Mouse (Mus musculus): ENCODE measurements around the gene Stat1.

Gene Stat1

DNA sequence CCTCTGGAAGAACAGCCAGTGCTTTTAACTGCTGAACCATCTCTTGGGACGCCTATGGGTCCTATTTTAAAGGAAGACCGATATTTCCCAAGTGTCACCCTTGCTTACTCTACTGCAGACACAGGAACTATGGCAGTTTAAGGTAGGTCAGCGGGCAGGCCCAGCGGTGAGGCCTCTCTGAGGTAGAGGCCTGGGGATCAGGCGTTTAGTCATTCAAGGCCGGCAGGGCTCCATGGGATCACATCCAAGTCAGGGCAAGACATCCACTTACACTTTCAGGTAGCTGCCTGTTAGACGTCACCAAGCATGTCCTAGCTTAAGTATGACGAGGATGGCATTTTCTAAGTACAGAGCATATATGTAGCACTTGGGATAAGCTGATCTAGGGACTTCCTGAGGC lies 41.9 kb downstream of the Stat1 start:
- DNase-seq (ENCODE audit: low read depth, low spot score), result no peak

DNA sequence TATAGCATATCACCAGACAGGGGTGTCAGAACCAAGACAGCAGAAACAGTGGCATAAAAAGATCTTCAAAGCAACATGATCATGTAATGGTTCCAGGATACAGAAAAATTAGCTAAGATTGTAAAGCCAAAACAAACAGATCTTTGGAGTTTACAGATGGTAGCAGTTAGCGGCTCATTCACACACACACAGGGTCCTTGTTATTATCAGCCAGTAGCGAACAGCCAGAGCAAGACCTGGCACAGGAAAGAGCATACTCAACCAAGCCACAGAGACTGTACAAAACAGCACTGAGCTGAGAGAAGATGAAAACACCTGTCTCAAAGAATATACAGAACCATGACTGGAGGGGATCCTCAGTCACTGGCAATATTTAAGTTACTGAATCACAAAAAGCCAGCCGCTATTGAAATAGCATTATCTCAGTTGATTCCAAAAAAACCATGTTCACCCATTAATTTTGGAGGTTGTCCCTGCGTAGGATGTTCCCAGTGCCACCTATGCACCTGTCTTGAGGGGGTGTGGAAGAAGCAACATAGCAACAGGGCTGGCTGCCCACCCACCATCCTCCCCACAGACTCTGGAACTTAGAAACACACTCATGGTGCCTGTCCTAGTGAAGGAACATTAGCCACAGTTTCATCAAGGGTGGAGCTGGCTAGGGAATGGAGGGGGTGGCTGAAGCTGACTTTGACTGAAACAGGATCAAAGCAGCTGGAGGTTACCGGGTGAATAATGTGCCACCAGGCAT lies 44.6 kb downstream of the Stat1 start:
- DNase-seq (ENCODE audit: low read depth, low spot score), result no peak

DNA sequence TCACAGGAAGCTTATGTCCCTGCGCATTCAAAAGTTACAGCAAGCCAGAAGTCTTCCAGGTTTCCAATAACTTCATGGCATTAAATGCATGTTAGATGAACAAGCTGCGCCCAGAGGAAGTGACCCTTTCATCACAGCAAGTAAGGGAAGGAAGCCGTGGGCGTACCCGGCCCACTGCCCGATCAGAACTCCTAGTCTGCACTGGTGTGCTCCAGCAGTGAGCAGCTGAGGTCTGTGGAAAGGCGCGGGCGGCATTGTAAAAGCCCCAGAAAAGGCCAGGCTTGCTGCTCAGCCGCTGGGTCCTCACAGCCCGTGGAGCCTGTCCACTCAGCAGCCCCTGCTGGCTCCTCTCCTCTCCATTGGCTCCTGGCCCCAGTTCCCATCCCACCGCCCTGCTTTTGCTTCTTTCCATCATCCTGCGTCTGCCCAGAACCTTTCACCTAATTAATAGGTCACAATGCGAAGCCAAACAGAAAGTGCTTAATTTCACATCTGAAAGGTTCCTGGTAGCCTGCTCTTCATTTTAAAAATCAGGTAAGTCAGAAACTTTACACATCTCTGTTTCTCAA lies 47.5 kb downstream of the Stat1 start:
- no peak for DNase-seq (ENCODE audit: low read depth, low spot score)

DNA sequence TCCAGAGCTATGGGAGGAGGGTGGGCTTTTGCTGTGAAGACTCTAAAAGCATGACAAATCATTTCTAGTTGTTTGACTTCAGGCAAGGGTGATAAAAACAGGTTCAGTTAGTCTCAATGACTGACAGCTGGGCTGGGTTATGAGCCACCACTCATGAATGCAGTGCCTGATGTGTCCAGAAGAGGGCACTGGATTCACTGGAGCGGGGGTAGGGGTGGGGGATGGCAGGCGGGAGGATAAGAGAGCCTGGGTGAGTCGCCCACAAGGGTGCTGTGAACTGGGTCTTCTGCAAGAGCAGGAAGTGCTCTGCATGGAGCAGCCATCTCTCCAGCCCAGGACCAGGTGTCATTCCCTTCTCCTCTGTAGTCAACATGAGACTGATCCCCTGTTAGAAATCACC lies 50.8 kb downstream of the Stat1 start:
- DNase-seq (ENCODE audit: low read depth, low spot score), result peak; percentile 60

DNA sequence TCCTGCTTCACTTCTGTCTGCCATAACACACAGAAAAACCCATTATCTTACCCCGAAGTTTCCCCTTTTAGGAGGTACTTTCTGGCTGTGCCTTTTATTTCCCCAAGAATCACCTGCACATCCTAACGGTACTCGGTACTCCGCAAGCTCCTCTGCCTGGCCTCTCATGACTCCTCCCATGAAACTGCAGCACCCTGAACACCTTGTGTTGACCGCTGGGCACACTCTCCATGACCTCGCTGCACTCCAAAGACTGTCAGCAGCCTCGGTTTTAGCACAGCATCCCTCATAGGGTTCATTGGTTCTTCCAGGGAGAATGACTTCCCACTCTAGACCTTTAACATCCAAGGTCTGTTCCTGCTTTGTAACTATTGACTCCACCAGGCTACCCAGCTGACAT lies 51.5 kb downstream of the Stat1 start:
- DNase-seq (ENCODE audit: low read depth, low spot score), result no peak

DNA sequence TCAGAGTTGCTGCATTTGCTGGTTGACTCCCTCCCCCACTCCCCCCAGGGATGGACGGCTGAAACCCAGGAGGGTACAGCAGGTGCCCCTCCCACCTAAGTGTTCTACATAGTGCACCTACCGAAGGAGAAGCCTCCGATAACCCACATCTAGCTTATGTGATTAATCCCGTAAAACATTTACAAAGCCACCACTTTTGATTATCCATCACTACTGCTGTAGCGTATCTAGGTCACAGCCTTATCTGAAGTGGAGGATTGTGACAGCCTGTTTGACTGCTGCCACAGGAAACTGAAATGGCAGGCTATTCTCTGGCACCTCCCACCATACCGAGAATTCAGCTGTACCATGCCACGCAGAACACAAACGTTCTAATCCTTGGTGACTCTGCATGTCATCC lies 52.0 kb downstream of the Stat1 start:
- DNase-seq (ENCODE audit: low read depth, low spot score), result no peak

DNA sequence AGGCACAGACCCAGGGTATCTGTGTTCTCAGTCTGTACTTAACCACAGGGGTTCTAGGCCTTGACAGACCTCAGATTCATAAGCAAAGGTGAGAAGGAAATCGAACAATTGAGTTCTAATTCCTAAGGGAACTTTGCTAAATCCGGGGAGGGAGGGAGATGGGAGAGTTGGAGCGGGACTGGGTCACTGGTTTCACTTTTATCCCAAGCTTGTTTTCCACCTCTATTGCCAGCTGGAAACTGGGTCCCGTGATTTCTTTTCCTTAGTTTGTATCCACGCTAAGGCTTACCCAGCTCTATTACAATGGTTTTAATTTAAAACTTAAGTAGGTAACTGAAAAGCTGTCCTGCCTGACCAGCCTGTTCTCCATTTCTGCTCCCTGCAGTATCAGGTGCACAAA lies 56.1 kb downstream of the Stat1 start:
- no peak for DNase-seq (ENCODE audit: low read depth, low spot score)

DNA sequence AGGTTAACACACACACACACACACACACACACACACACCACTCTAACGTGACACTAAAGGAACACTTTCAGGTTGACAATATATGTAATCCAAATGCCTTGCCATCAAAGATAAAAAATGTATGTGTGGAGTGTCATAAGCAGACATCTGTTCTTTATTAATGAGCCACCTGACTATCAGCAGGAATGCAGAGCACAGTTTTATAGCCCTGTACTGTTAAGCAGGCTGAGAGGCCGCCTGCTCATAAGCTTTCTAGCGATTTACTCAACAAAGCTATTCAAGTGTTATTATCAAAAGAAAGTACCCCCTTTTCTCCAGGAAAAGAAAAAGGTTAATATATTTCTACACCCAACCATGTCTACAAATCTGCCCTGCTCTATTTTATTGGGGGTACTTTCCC lies 56.7 kb downstream of the Stat1 start:
- no peak for DNase-seq (ENCODE audit: low read depth, low spot score)

DNA sequence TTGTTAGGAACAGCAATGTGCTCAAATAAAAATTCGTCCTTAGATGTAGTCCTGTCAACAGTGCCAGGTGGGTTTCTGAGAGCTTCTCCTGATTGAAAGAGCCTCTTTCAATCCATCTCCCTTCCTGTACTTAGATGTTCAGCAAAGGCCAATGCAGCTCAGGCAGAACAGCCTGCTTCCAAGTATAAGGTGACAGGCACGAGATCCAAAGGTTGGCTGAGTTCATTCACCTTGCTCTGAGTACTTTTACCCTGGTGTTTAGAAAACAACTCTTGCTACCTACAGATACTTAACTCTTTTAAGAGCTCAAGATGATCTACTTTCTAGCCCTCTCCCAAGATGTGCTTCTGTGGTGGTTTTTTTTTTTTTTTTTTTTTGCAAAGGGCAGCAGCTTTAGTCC lies 57.8 kb downstream of the Stat1 start:
- DNase-seq (ENCODE audit: low read depth, low spot score), result no peak

DNA sequence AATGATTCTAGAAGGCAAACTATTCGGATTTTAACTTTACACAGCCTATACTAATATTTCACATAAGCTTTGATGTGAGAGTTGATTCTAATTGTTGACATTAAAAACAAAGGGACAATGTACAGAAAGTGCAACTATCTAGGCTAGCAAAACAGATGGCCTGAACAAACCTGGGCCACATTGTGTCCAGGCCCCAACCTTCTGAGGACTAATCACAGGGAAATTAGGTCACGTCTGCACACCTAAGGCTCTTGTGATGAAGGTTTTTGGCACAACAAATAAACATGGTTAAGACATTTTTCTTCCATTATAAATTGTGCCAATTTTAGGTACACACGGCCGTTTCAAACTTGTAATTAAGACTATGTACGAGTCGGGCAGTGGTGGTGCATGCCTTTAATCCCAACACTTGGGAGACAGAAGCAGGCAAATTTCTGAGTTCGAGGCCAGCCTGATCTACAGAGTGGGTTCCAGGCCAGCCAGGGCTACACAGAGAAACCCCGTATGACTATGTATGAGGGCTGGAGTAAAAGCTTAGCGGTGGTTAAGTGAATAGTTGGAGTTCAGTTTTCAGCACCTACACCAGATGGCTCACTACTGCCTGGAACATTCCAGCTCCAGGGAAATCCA lies 60.8 kb downstream of the Stat1 start:
- no peak for DNase-seq (ENCODE audit: low read depth, low spot score)

DNA sequence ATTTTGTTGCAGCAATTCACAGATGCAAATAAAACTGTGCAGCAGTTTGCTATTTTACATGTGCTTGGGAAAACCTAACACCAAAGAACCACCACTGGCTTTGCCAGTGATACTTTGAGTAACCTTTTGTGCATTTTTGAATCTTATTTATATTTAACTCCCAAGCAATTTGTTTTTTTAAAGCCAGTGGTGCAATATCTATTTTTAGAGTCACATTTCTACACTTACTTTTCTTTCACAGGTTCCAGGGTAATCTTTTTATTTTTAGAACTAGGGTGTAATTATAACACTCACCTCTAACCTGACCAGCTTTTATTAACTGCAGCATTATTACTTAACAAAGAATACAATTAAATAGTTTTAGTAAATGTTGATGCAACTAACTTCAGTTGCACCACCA lies 62.8 kb downstream of the Stat1 start:
- no peak for DNase-seq (ENCODE audit: low read depth, low spot score)

DNA sequence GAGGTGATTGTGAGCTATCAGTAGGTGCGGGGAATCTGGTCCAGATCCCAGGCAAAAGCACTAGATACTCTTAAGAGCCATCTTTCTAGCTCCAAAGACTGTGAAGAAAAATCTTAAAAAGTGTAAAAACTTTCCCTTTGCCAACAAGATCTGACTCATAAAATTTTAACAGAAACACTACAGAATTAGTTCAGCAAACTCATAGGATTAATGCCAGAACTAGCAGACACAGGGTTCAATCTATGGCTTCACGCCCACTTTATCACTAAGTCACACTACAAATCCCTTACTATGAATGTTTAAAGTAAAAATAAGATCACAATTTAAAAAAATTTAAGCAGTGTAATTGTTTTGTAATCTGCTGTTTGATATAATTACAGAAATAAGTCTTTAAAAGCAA lies 63.8 kb downstream of the Stat1 start:
- no peak for DNase-seq (ENCODE audit: low read depth, low spot score)
